Mouse (Mus musculus) adrenal gland, adult 18-20 months (tissue): Measurements from ENCODE around the gene Ano2. TPM values are rescaled to one million over a fixed set of nuclear protein-coding genes. Genes with fewer than 3 reads are reported as not detected.

Experiments used
- DNase-seq, 2 experiments: peaks; one replicate each; pipeline ENCODE4 v3.0.0; 2021 to 2022; ENCODE audit warnings: low spot score in 2 of 2
- total RNA-seq, 2 experiments: library from RNA; stranded (reverse); gene quantifications; 1 replicate in 1 of 2; 2 replicates in 1 of 2; pipeline ENCODE4 v1.2.3; 2021

Ano2 gene
- total RNA-seq, 2 experiments from 2014 or later = 0.10 TPM; not detected in 1

DNA sequence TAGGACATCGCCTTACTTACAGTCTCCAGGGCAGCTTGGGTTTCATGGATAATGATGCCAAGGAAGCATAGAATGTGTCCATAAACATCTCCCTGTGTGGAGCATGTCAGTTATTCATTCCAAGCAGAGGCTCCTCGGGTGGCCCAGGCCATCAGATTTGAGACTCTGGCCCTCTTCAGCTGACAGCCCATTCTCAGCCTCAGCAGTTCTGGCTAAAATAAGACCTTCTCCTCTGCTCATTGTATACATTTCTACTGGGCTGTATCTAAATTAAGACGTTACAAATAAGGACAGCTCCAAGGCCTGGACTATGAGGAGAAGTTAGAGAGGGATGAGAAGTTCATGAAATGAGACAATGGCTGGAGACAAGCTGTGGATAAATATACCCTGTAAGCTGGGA lies 204.1 kb downstream of the Ano2 start:
- DNase-seq = no peak

GRCm38 (mm10) chr6:125914446-125914845 lies 224.2 kb downstream of the Ano2 start:
- DNase-seq = no peak

- no peak for DNase-seq
Observed at GRCm38 (mm10) chr6:125922746-125923145, 232.5 kb downstream of the Ano2 start.

DNA sequence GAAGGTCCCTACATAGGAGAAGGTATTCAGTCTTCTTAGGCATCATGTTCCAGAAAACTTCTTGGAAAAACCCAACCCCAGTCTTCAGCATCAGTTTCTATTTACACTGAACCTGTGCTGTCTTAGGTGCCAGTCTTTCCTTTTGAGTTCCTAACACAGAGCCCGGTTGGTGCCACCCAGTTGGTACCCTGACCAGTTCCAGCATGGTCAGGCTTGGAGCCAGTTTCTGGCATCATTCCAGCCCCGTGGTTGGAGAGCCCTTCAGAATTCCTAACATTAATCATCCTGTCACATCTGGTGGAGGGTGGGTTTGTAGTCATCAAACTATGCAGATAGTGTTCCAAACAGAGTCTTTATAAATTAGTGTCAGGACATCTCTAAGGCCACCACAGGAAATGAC lies 234.8 kb downstream of the Ano2 start:
- no peak for DNase-seq

- DNase-seq = no peak
Observed at GRCm38 (mm10) chr6:125925861-125926260, 235.6 kb downstream of the Ano2 start.

DNA sequence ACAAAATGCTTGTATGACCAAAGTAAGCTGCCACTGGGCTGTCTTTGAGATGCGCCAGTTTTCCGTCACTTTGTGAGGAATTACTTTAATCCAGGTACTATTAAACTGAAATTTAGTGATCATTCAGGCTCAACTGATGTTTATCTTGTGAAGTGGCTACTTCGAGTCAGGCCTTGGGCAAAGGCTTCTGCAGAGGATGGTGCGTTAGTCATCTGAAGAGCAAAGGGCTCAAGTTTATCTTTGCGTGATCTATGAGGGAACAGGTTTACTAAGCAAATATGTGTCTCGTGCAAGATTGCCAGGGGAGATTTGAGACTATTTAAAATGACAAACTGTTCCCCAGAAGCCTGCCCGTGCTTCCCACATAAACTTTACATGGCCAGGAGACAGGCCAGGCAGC lies 241.7 kb downstream of the Ano2 start:
- no peak for DNase-seq

DNA sequence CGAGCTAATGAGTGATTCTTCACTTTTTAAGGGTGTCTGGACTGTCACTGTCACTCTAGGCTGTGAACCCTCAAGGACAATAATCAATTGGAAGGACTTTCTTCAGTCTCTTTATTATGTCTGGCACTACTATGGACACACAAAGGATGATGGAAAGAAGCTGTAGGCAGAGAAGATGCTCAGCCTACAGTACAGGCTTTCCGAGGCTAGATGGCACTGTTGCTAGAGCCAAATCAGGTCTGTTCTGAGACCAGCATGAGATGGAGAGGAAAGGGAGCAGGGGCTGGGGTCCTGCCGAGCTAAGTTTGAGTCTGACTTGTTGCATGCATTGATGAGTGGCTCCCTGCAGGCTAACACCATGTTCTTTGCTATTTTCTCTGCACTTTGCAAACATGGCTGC lies 264.7 kb downstream of the Ano2 start:
- no peak for DNase-seq

- DNase-seq = no peak
Observed at GRCm38 (mm10) chr6:125973551-125973950, 283.3 kb downstream of the Ano2 start.

DNA sequence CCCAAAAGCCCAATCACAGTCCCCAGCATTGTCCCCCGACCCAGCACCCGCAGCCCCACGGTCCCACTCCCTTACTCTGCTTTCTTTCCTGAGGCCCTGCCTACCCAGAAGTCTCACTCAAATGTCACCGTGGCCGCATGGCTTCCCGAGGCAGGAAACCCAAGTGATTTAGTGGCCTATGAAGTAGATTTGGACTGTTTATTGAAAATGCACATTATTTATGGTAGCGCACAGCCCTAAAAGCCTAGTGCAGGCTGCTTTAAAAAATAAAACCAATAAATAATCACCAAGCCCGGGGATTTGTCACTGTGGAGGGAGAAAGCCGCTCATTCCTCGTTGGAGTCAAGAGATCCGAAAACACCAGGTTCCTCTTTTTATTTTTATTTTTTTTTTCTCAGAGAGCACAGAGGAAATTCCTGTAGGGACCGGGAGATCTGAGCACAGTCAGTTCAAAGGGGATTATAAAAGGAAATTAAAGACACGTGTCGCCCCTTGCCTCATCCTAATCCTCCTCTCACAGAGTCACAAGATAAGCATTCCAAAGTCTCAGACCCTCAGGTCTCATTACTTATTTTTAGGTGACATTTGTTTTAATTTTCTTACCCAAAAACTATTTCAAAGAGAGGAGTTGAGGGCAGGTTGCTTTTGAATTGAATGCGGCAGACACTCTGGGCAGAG lies 285.7 kb downstream of the Ano2 start:
- DNase-seq = no peak

GRCm38 (mm10) chr6:125979601-125980000 lies 289.4 kb downstream of the Ano2 start:
- DNase-seq = no peak

DNA sequence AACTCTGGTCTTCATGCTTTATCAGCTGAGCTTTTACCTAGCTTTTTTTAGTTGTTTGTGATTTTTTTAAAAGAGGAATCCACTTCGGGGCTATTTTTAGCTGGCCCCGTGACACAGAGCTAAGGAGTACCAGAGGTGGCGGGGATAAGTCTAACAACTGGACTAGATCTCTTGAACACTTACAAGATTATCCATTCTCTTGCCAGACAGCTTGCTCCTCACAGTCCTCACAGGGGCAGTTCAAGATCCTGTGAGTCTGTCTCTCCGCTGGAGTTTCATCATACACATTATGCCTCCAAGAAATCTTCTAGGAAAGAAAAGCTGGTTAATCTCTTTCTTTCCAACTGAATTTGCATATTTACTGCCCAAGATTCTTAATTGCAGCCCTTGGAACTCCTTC lies 293.8 kb downstream of the Ano2 start:
- DNase-seq = no peak

GRCm38 (mm10) chr6:125992731-125993130 lies 302.5 kb downstream of the Ano2 start:
- DNase-seq = peak in 1 of 2 experiments; percentile 22

DNA sequence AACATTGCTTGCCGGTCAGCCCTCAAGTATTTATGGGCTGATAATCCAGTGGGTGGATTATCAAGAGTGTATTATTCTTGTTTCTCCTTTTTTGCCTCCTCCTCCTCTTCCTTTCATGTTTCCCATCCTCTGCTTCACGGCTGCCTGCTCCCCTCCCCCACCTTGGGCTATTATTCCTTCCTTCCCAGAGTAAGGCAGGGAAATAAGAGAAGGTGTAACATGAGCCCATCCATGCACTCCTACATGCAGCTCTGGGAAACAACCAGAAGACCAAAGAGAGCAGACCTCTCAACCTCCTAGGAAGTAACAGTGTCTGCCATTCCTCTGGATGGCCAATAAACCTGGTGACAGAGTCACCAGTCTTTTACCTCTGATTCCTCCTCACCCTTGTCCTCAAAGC lies 311.6 kb downstream of the Ano2 start:
- no peak for DNase-seq

GRCm38 (mm10) chr6:126003002-126003742 lies 313.0 kb downstream of the Ano2 start:
- DNase-seq = no peak

DNA sequence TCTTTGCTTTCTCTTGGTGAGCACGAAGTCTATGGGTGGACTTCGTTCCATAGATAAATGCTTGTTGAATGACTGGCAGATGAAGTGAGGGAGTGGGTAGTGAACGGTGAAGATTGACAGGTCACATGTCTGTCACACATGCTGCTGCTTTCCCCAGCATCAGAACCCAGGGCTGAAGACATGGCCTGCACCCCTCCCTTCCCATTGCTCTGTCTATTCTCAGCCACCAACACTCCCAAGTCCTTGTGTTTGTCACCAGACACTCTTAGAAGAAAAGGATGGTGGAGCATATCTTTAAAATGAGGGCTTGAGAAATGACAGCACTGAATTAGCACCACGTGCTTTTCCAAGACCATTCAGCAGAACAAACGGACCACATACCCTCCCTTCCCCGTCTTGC lies 316.4 kb downstream of the Ano2 start:
- no peak for DNase-seq

DNA sequence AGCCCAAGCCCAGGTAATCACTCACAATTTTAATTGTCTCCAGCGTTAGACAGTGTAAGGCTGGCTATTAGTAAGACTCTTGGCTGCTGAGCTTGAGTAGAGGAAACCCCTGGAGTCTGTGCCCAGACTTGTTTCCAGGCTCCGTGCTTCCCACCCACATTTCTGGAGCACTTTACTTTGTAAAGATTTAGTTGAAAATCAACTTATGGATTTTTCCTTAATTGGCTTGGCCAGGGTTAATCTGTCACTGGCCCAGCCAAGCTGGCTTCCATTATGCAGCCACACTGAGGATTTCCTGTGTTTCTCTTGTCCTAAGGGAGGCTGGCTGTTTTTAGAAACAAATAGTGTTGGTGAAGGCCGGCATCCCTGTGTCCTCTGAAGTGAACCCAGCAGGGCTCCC lies 318.9 kb downstream of the Ano2 start:
- DNase-seq = no peak

- no peak for DNase-seq
Observed at GRCm38 (mm10) chr6:126016991-126017390, 326.8 kb downstream of the Ano2 start.

DNA sequence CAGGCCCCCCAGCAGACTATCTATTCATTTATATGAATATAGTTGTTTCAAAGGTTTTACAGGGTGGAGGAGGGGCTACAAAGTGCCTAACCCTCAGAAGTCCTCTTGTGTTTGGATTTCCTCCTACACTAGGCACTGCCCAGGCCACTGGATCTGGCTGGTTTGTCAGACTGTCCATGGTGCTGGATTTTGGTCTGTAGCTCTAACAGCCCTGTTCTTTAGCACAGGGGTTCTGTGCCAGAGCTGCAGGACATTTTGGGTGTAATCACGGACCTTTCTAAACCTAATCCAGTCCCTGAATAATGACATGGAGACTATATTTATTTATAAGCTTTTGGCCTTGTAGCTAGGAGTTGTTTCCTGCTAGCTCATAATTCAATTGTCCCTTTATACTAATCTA lies 328.2 kb downstream of the Ano2 start:
- DNase-seq = no peak

GRCm38 (mm10) chr6:126033693-126034402 lies 343.6 kb downstream of the Ano2 start:
- DNase-seq = no peak

- DNase-seq = no peak
Observed at GRCm38 (mm10) chr6:126034403-126034724, 344.1 kb downstream of the Ano2 start.

DNA sequence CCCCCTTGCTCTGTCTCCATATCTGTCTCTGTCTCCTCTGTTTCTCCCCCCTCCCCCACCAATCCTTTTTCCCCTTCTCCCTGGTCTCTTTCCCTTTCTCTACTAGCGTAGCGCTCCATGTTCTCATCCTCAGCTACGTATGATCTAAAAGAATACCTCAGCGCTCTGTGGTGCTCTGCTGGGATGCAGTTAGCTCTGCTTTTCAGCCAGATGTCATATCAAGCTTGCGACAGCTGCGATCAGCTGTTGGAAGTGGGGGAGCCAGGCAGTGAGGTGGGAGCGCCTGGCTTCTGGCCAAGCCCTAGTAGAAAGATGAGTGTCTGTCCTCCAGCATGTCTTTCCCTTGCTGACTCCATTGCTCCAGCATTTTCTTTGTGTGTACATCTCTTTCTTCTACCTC lies 344.5 kb downstream of the Ano2 start:
- DNase-seq = no peak

DNA sequence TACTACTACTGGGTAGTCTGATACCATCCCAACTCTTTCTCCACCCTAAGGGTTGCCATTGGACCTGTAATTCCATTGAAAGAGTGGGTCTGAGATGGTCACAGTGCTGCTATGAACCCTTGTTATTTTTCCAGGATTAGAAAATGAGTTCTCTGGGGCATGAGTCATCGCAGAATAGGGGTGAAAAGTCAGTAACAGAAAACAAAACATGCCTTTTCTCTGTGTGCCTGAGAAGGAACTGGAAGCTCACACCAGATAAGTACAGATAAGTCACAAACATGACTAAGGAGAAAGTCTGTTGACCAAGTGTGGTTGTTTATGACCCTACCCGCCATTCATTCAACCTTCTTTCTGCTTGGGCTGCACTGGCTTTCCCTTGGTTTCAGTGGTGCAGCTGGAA lies 345.4 kb downstream of the Ano2 start:
- DNase-seq = no peak
